Mouse (Mus musculus) neural tube, embryonic 11.5 days (tissue): ENCODE results near the gene Ankrd2. TPM values are rescaled to one million over a fixed set of nuclear protein-coding genes. Genes with fewer than 3 reads are reported as not detected.

Experiments
- ATAC-seq: fragments of 200-750 bp; cut with Nextera tagmentation; 2 replicates; pipeline ENCODE4 v1.8.0; 2017; ENCODE audit warnings: moderate number of reproducible peaks, mild to moderate bottlenecking, moderate TSS enrichment, moderate library complexity; ENCODE audit not compliant: insufficient read depth, low FRiP score, low TSS enrichment
- DNase-seq: peaks from one replicate; pipeline ENCODE4 v3.0.0-alpha.2; 2015; ENCODE audit warnings: low spot score
- H3K27ac ChIP-seq: fragments of 300-500 bp; sonication (generic); 2 replicates; pipeline ENCODE4 v1.5.1; 2014; ENCODE audit warnings: low read depth, mild to moderate bottlenecking, low read length
- H3K27me3 ChIP-seq: fragments of 300-500 bp; sonication (generic); 2 replicates; pipeline ENCODE4 v1.6.1; 2014; ENCODE audit warnings: mild to moderate bottlenecking, low read length, mixed read lengths; ENCODE audit not compliant: control insufficient read depth, insufficient read depth
- H3K36me3 ChIP-seq: fragments of 300-500 bp; sonication (generic); 2 replicates; pipeline ENCODE4 v1.6.1; 2014; ENCODE audit warnings: mild to moderate bottlenecking, low read length, moderate library complexity, mixed read lengths; ENCODE audit not compliant: control insufficient read depth, insufficient read depth
- H3K4me1 ChIP-seq: fragments of 300-500 bp; sonication (generic); 2 replicates; pipeline ENCODE4 v1.6.1; 2014; ENCODE audit warnings: low read length, mixed read lengths; ENCODE audit not compliant: control insufficient read depth, insufficient read depth
- H3K4me2 ChIP-seq: fragments of 300-500 bp; sonication (generic); 2 replicates; pipeline ENCODE4 v1.6.1; 2014; ENCODE audit warnings: low read depth, mild to moderate bottlenecking, moderate library complexity
- H3K4me3 ChIP-seq: fragments of 300-500 bp; sonication (generic); 2 replicates; pipeline ENCODE4 v1.5.1; 2014; ENCODE audit warnings: low read depth, low read length
- H3K9ac ChIP-seq: fragments of 300-500 bp; sonication (generic); 2 replicates; pipeline ENCODE4 v1.6.1; 2014; ENCODE audit warnings: mild to moderate bottlenecking, low read length
- H3K9me3 ChIP-seq: fragments of 300-500 bp; sonication (generic); 2 replicates; pipeline ENCODE4 v1.6.1; 2016; ENCODE audit warnings: low read length; ENCODE audit not compliant: control insufficient read depth
- whole genome bisulfite sequencing: fragments of 180-500 bp; shearing (Covaris S2); extraction: QIAGEN DNeasy Blood & Tissue Kit; methylation state at CpG from one replicate; pipeline ENCODE4 v1.1.7; 2014; 5-methylcytosine and 5-hydroxymethylcytosine counted together
- polyA plus RNA-seq: library from polyadenylated mRNA; unstranded; fragments of >200 nt; fragmentation: Nextera tagmentation; extraction: Ambion mirVana; gene quantifications from 2 replicates; pipeline ENCODE4 v1.2.1, GENCODE M21; 2014

The Ankrd2 gene
- polyA plus RNA-seq, 1 experiment from 2014 or later = 0.48 TPM

DNA sequence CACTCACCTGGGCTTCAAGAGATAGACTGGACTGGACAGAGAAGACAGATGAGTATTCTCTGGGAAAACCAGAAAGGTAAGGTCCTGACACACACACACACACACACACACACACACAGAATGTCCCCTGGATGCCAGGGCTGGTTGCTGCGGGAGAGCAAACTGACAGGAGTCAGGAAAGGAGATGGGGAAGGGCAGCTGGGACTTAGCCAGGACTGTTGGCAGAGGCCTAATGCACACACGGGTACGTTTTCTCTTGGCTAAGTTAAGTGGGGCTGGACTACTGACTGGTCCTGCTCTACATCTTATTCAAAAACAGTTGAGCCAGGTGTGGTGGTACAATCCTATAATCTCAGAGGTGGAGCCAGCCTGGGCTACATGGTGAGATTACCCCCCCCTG is 557 bp downstream of the Ankrd2 start:
- H3K9me3 ChIP-seq = no peaks in the 10 kb centered on the region
- H3K27ac ChIP-seq = no peak overlapping the region
- H3K9ac ChIP-seq = no peak overlapping the region
- no peak overlapping the region for H3K4me2 ChIP-seq
- H3K4me1 ChIP-seq = no peaks in the 10 kb centered on the region; the same call in 1 of the 2 replicates
- no peak overlapping the region for H3K4me3 ChIP-seq
- H3K27me3 ChIP-seq = no peaks in the 10 kb centered on the region
- ATAC-seq = no peak
- DNase-seq = no peak
- H3K36me3 ChIP-seq = no peaks in the 10 kb centered on the region; the same call in 1 of the 2 replicates
- 87% methylated on average over 3 of the region's 3 CpGs for WGBS

- DNase-seq (no peak), ATAC-seq (no peak)
- Histone ChIP-seq H3K4me2 (no peak overlapping the region), H3K36me3 (no peaks in the 10 kb centered on the region; the same call in 1 of the 2 replicates), H3K9ac (no peak overlapping the region), H3K27ac (no peak overlapping the region), H3K9me3 (no peaks in the 10 kb centered on the region), H3K4me1 (no peaks in the 10 kb centered on the region; the same call in 1 of the 2 replicates), H3K4me3 (no peak overlapping the region), H3K27me3 (no peaks in the 10 kb centered on the region)
- WGBS = 76% methylated on average over 11 of the region's 11 CpGs
These were observed 1.4 kb downstream of the Ankrd2 start for GRCm38 (mm10) chr19:42037167-42037702.

DNA sequence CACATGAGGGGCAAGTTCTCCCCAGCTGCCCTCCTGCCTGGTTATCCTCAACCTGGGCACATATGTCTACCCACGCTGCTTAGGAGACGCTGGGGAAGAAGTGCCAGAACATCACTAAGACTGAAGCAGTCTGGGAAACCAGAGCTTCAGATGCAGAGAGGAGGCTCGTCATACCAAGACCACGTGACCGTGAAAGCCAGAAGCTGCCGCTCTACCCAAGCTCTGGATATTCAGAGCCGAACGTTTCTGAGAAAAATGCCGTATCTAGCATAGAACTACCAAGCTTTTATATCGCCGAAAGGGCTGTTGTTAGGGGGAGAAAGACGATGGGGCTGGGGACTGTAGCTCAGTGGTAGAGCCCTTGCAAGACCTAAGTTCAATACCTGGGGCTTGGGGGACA is 2.5 kb downstream of the Ankrd2 start:
- H3K9ac ChIP-seq = no peak overlapping the region
- WGBS = 89% methylated on average over 12 of the region's 12 CpGs
- no peak for DNase-seq
- no peak overlapping the region for H3K4me3 ChIP-seq
- no peaks in the 10 kb centered on the region for H3K27me3 ChIP-seq
- no peaks in the 10 kb centered on the region; the same call in 1 of the 2 replicates for H3K36me3 ChIP-seq
- no peak overlapping the region for H3K27ac ChIP-seq
- no peak for ATAC-seq
- H3K4me1 ChIP-seq = no peaks in the 10 kb centered on the region; the same call in 1 of the 2 replicates
- H3K4me2 ChIP-seq = no peak overlapping the region
- no peaks in the 10 kb centered on the region for H3K9me3 ChIP-seq

- Histone ChIP-seq H3K9me3 (no peaks in the 10 kb centered on the region), H3K4me2 (no peak overlapping the region), H3K4me1 (peaks cover 4% of the 10 kb centered on the region; the same call in 1 of the 2 replicates), H3K36me3 (no peaks in the 10 kb centered on the region), H3K27ac (no peak overlapping the region), H3K4me3 (no peak overlapping the region), H3K9ac (no peak overlapping the region), H3K27me3 (no peaks in the 10 kb centered on the region)
- DNase-seq (no peak), ATAC-seq (no peak)
- 94% methylated on average over 6 of the region's 6 CpGs for WGBS
These were observed 8.2 kb downstream of the Ankrd2 start for GRCm38 (mm10) chr19:42043988-42044387.

DNA sequence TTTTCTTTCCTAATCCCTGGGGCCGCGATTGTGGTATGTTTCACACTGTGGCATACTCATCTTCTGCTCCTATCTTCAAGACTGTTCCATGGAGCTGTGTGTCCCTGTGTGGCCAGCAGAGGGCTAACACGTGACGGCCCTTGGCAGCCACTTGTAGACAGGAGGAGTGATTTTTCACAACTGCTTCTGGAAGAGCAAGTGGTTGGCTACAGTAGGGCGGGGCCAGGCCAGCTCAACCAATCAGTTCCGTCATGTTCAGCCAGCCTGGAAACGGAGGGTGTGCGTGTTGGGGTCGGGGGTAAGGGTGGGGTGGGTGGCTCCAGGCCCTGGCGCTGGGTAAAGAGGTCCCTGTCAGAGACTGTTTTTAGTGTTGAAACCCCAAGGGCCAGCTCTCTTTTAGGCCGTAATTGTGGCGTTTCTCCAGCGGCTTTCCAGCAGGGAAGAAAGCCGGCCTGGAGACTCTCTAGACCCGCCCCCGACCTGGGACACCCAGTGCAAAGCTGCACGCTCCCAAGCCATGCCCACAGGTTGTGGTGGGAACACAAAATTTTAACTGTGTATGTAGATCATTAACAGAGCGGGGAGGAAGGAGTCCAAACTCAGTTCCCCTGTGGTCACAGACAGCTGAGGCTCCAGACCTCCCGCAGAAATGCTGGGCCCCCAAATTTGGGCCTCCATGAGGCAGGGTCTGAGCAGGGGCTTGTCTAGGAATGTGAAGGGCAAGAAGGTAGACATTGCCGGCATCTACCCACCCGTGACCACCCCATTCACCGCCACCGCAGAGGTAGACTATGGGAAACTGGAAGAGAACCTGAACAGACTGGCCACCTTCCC is 9.7 kb downstream of the Ankrd2 start, which contains the start of gene Hoga1:
Hoga1 (plus strand) TSS at position 342 of the 834 bp plus-strand sequence.
- DNase-seq (peak; percentile 81), ATAC-seq (peak; percentile 79)
- H3K4me2 ChIP-seq = peak within 1 kb of the TSS; percentile 46
- no peaks in the 10 kb centered on the region for H3K36me3 ChIP-seq
- H3K27ac ChIP-seq = no peak within 1 kb of the TSS
- H3K9ac ChIP-seq = peak within 1 kb of the TSS; percentile 26; the same call in 1 of the 2 replicates
- H3K27me3 ChIP-seq = no peaks in the 10 kb centered on the region
- H3K4me3 ChIP-seq = peak within 1 kb of the TSS; percentile 23
- WGBS = 26% methylated on average over 23 of the region's 23 CpGs
- no peaks in the 10 kb centered on the region for H3K9me3 ChIP-seq
- peaks cover 4% of the 10 kb centered on the region; the same call in 1 of the 2 replicates for H3K4me1 ChIP-seq

GRCm38 (mm10) chr19:42050251-42050650 is 14.5 kb downstream of the Ankrd2 start:
- ATAC-seq (no peak), DNase-seq (no peak)
- 78% methylated on average over 1 of the region's 1 CpGs for WGBS

DNA sequence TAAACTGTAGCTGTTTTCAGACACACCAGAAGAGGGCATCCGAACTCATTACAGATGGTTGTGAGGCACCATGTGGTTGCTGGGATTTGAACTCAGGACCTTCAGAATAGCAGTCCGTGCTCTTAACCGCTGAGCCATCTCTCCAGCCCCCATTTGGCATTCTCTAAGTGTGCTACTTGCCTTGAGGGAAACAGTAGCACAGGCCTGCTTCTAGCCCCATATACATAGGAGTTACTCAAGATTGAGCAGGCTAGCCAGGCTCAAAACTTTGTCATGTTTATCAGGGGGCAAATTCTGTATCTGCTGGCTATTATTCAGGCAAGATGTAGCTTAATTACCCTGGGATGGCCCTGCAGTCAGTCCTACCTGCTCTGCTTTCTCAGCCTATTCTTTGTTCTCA is 15.6 kb downstream of the Ankrd2 start:
- Histone ChIP-seq H3K9ac (no peak overlapping the region), H3K4me3 (no peak overlapping the region), H3K27ac (no peak overlapping the region), H3K27me3 (no peaks in the 10 kb centered on the region), H3K36me3 (no peaks in the 10 kb centered on the region), H3K4me1 (no peaks in the 10 kb centered on the region), H3K9me3 (no peaks in the 10 kb centered on the region), H3K4me2 (no peak overlapping the region)
- ATAC-seq (no peak), DNase-seq (no peak)
- 90% methylated on average over 3 of the region's 3 CpGs for WGBS

More at GRCm38 (mm10) chr19:42050251-42050650, 14.5 kb downstream of the Ankrd2 start:
- H3K4me1 ChIP-seq = peaks cover 4% of the 10 kb centered on the region; the same call in 1 of the 2 replicates
- H3K4me2 ChIP-seq = no peak overlapping the region
- no peaks in the 10 kb centered on the region for H3K36me3 ChIP-seq
- H3K27ac ChIP-seq = no peak overlapping the region
- no peak overlapping the region for H3K4me3 ChIP-seq
- no peaks in the 10 kb centered on the region for H3K27me3 ChIP-seq
- no peaks in the 10 kb centered on the region for H3K9me3 ChIP-seq
- no peak overlapping the region for H3K9ac ChIP-seq

GRCm38 (mm10) chr19:42051948-42052347 is 16.1 kb downstream of the Ankrd2 start, which contains the start of gene 4933411K16Rik:
TSS of gene 4933411K16Rik (plus strand) at chr19:42052248.
- Histone ChIP-seq H3K4me2 (no peak within 1 kb of the TSS), H3K4me1 (no peaks in the 10 kb centered on the region), H3K27ac (no peak within 1 kb of the TSS), H3K9ac (no peak within 1 kb of the TSS), H3K36me3 (no peaks in the 10 kb centered on the region), H3K9me3 (no peaks in the 10 kb centered on the region), H3K27me3 (no peaks in the 10 kb centered on the region), H3K4me3 (no peak within 1 kb of the TSS)
- ATAC-seq = no peak
- 80% methylated on average over 4 of the region's 4 CpGs for whole genome bisulfite sequencing
- DNase-seq = no peak
